Mouse (Mus musculus) liver, adult 2 months (tissue): ENCODE measurements around the gene Cenpi. TPM values are rescaled to one million over a fixed set of nuclear protein-coding genes. Genes with fewer than 3 reads are reported as not detected.

Experiments
- DNase-seq: peaks from one replicate; pipeline ENCODE4 v3.0.0-alpha.2; 2011; ENCODE audit warnings: low read depth, low spot score; ENCODE audit errors: extremely low read depth
- H3K27ac ChIP-seq: fragments of 200-500 bp; replicated peaks from 2 replicates; pipeline ENCODE4 v1.5.1; 2012; ENCODE audit warnings: low read depth, mild to moderate bottlenecking, control low read depth, inconsistent platforms, low read length; ENCODE audit not compliant: insufficient read depth
- H3K27me3 ChIP-seq: fragments of 200-500 bp; 2 replicates; pipeline ENCODE4 v1.6.1; 2012; ENCODE audit warnings: mild to moderate bottlenecking, moderate library complexity, low read length, inconsistent platforms; ENCODE audit not compliant: control insufficient read depth, insufficient read depth
- H3K36me3 ChIP-seq: fragments of 200-500 bp; 2 replicates; pipeline ENCODE4 v1.6.1; 2012; ENCODE audit warnings: low read length, inconsistent platforms; ENCODE audit not compliant: control insufficient read depth, insufficient read depth
- H3K4me1 ChIP-seq: fragments of 200-500 bp; 2 replicates; pipeline ENCODE4 v1.6.1; 2011; ENCODE audit warnings: low read length; ENCODE audit not compliant: control insufficient read depth, insufficient read depth
- H3K4me3 ChIP-seq: fragments of 200-500 bp; 2 replicates; pipeline ENCODE4 v1.5.1; 2011; ENCODE audit warnings: low read depth, mild to moderate bottlenecking, control low read depth, low read length, moderate library complexity; ENCODE audit not compliant: insufficient read depth
- H3K79me2 ChIP-seq: fragments of 200-500 bp; 2 replicates; pipeline ENCODE4 v1.6.1; 2012; ENCODE audit warnings: inconsistent platforms, mild to moderate bottlenecking, low read length, moderate library complexity; ENCODE audit not compliant: control insufficient read depth, insufficient read depth
- H3K9ac ChIP-seq: fragments of 200-500 bp; 2 replicates; pipeline ENCODE4 v1.6.1; 2012; ENCODE audit warnings: low read depth, mild to moderate bottlenecking, control low read depth, inconsistent platforms, low read length
- CTCF ChIP-seq: fragments of 200-500 bp; IDR thresholded peaks from 2 replicates; pipeline ENCODE4 v1.5.1; 2011; ENCODE audit warnings: low read depth, low read length, control low read depth
- POLR2A ChIP-seq: fragments of 200-500 bp; IDR thresholded peaks from 2 replicates; pipeline ENCODE4 v1.6.1; 2011; ENCODE audit warnings: low read length, control low read depth; ENCODE audit not compliant: insufficient read depth; ENCODE audit errors: extremely low read depth
- WGBS: fragments of 180-500 bp; shearing (Covaris S2); methylation state at CpG from one replicate; pipeline ENCODE4 v1.1.7; 2018; 5-methylcytosine and 5-hydroxymethylcytosine counted together
- polyA plus RNA-seq: library from polyadenylated mRNA; depleted of rRNA; stranded (reverse); fragments of >200 nt; gene quantifications from 2 replicates; pipeline ENCODE4 v1.2.3, GENCODE M21; 2012
- total RNA-seq: library from RNA; depleted of rRNA; stranded (reverse); fragments of >200 nt; gene quantifications from 2 replicates; pipeline ENCODE4 v1.2.3, GENCODE M21; 2014

Gene Cenpi
- total and polyA plus RNA-seq, 2 experiments, result 0.18 TPM; not detected in 1

GRCm38 (mm10) chrX:134333280-134333679 is 25.4 kb downstream of the Cenpi start:
- Histone ChIP-seq H3K9ac (no peak overlapping the region), H3K27ac (no peak overlapping the region), H3K36me3 (no peaks in the 10 kb centered on the region), H3K79me2 (no peaks in the 10 kb centered on the region), H3K4me3 (no peak overlapping the region), H3K4me1 (no peaks in the 10 kb centered on the region), H3K27me3 (no peaks in the 10 kb centered on the region)
- 95% methylated on average over 2 of the region's 2 CpGs for WGBS
- no peak for TF ChIP-seq POLR2A
- TF ChIP-seq CTCF, result no peak
- DNase-seq, result peak; percentile 3

- Histone ChIP-seq H3K9ac (no peak overlapping the region), H3K4me1 (no peaks in the 10 kb centered on the region), H3K36me3 (no peaks in the 10 kb centered on the region), H3K79me2 (no peaks in the 10 kb centered on the region), H3K27ac (no peak overlapping the region), H3K4me3 (no peak overlapping the region), H3K27me3 (no peaks in the 10 kb centered on the region)
- no peak for DNase-seq
- TF ChIP-seq POLR2A, result no peak
- TF ChIP-seq CTCF, result no peak
- 92% methylated on average over 2 of the region's 2 CpGs for WGBS
Observed at GRCm38 (mm10) chrX:134342735-134343134, 34.9 kb downstream of the Cenpi start.

- Histone ChIP-seq H3K36me3 (no peaks in the 10 kb centered on the region), H3K9ac (no peak overlapping the region), H3K79me2 (no peaks in the 10 kb centered on the region), H3K4me3 (no peak overlapping the region), H3K4me1 (no peaks in the 10 kb centered on the region), H3K27me3 (no peaks in the 10 kb centered on the region), H3K27ac (no peak overlapping the region)
- WGBS, result 100% methylated on average over 6 of the region's 6 CpGs
- no peak for DNase-seq
- TF ChIP-seq CTCF (no peak), POLR2A (no peak)
Observed at GRCm38 (mm10) chrX:134350205-134350604, 42.3 kb downstream of the Cenpi start.

- Histone ChIP-seq H3K9ac (no peak overlapping the region), H3K36me3 (no peaks in the 10 kb centered on the region), H3K27me3 (no peaks in the 10 kb centered on the region), H3K79me2 (no peaks in the 10 kb centered on the region), H3K27ac (no peak overlapping the region), H3K4me1 (no peaks in the 10 kb centered on the region), H3K4me3 (no peak overlapping the region)
- DNase-seq, result no peak
- TF ChIP-seq CTCF (no peak), POLR2A (no peak)
Observed at GRCm38 (mm10) chrX:134353848-134354247, 46.0 kb downstream of the Cenpi start.

- peak; percentile 13 for DNase-seq
- H3K9ac ChIP-seq, result no peak overlapping the region
- H3K36me3 ChIP-seq, result no peaks in the 10 kb centered on the region
- no peaks in the 10 kb centered on the region for H3K4me1 ChIP-seq
- no peak overlapping the region for H3K4me3 ChIP-seq
- WGBS, result 41% methylated on average over 4 of the region's 4 CpGs
- no peaks in the 10 kb centered on the region for H3K27me3 ChIP-seq
- no peak for TF ChIP-seq POLR2A
- TF ChIP-seq CTCF, result no peak
- no peaks in the 10 kb centered on the region for H3K79me2 ChIP-seq
- no peak overlapping the region for H3K27ac ChIP-seq
Observed at GRCm38 (mm10) chrX:134359336-134359735, 51.5 kb downstream of the Cenpi start.

- H3K4me1 ChIP-seq, result no peaks in the 10 kb centered on the region
- no peaks in the 10 kb centered on the region for H3K79me2 ChIP-seq
- no peaks in the 10 kb centered on the region for H3K27me3 ChIP-seq
- no peak for DNase-seq
- no peak overlapping the region for H3K9ac ChIP-seq
- no peak overlapping the region for H3K27ac ChIP-seq
- 92% methylated on average over 4 of the region's 4 CpGs for WGBS
- TF ChIP-seq CTCF (no peak), POLR2A (no peak)
- no peaks in the 10 kb centered on the region for H3K36me3 ChIP-seq
- H3K4me3 ChIP-seq, result no peak overlapping the region
Observed at GRCm38 (mm10) chrX:134362156-134362555, 54.3 kb downstream of the Cenpi start.
